Mouse (Mus musculus) G1E-ER4 (cell line): ENCODE results near the gene Pi16. TPM values are rescaled to one million over a fixed set of nuclear protein-coding genes. Genes with fewer than 3 reads are reported as not detected.

Source experiments
- GATA1 ChIP-seq: IDR thresholded peaks from one replicate; pipeline ENCODE4 v1.8.0; 2012; ENCODE audit warnings: low read length, inconsistent platforms
- polyA plus RNA-seq: library from polyadenylated mRNA; stranded (reverse); fragments of >175 nt; gene quantifications from 2 replicates; pipeline ENCODE4 v1.2.3, GENCODE M21; 2012

Pi16 gene
- polyA plus RNA-seq, 1 experiment: 3.1 TPM

- TF ChIP-seq GATA1: no peak
Observed at GRCm38 (mm10) chr17:29337979-29338823, 20.7 kb downstream of the Pi16 start.

GRCm38 (mm10) chr17:29339170-29339768, 21.8 kb downstream of the Pi16 start:
- TF ChIP-seq GATA1: no peak

- no peak for TF ChIP-seq GATA1
Observed at GRCm38 (mm10) chr17:29340406-29341261, 23.2 kb downstream of the Pi16 start.

- no peak for TF ChIP-seq GATA1
Observed at GRCm38 (mm10) chr17:29341591-29342003, 24.1 kb downstream of the Pi16 start.

GRCm38 (mm10) chr17:29342010-29342910, 24.8 kb downstream of the Pi16 start:
- no peak for TF ChIP-seq GATA1

GRCm38 (mm10) chr17:29343241-29343640, 25.8 kb downstream of the Pi16 start:
- TF ChIP-seq GATA1: no peak

- TF ChIP-seq GATA1: no peak
Observed at GRCm38 (mm10) chr17:29345272-29345671, 27.8 kb downstream of the Pi16 start.

- TF ChIP-seq GATA1: no peak
Observed at GRCm38 (mm10) chr17:29346496-29347125, 29.1 kb downstream of the Pi16 start.

- TF ChIP-seq GATA1: no peak
Observed at GRCm38 (mm10) chr17:29347126-29347644, 29.7 kb downstream of the Pi16 start.

- TF ChIP-seq GATA1: no peak
Observed at GRCm38 (mm10) chr17:29347645-29348256, 30.3 kb downstream of the Pi16 start, which contains the start of gene Mtch1. Mtch1 (minus strand) TSS chr17:29347934.

GRCm38 (mm10) chr17:29348996-29349395, 31.5 kb downstream of the Pi16 start:
- TF ChIP-seq GATA1: no peak

- no peak for TF ChIP-seq GATA1
Observed at GRCm38 (mm10) chr17:29355461-29355840, 38.0 kb downstream of the Pi16 start.

- no peak for TF ChIP-seq GATA1
Observed at GRCm38 (mm10) chr17:29355841-29356478, 38.5 kb downstream of the Pi16 start.
